Mouse (Mus musculus) intestine, embryonic 15.5 days (tissue): ENCODE data around the gene Pdzk1ip1. TPM values are rescaled to one million over a fixed set of nuclear protein-coding genes. Genes with fewer than 3 reads are reported as not detected.

Experiments used
- ATAC-seq: fragments of 200-750 bp; cut with Nextera tagmentation; 2 replicates; pipeline ENCODE4 v1.8.0; 2017; ENCODE audit warnings: moderate TSS enrichment, moderate library complexity
- H3K27ac ChIP-seq: fragments of 300-500 bp; sonication (generic); 2 replicates; pipeline ENCODE4 v1.5.1; 2015; ENCODE audit warnings: mild to moderate bottlenecking, inconsistent platforms
- H3K27me3 ChIP-seq: fragments of 300-500 bp; sonication (generic); replicated peaks from 2 replicates; pipeline ENCODE4 v1.6.1; 2015; ENCODE audit warnings: inconsistent platforms
- H3K36me3 ChIP-seq: fragments of 300-500 bp; sonication (generic); 2 replicates; pipeline ENCODE4 v1.6.1; 2015; ENCODE audit warnings: inconsistent platforms
- H3K4me1 ChIP-seq: fragments of 300-500 bp; sonication (generic); replicated peaks from 2 replicates; pipeline ENCODE4 v1.6.1; 2015; ENCODE audit warnings: inconsistent platforms
- H3K4me2 ChIP-seq: fragments of 300-500 bp; sonication (generic); replicated peaks from 2 replicates; pipeline ENCODE4 v1.6.1; 2015; ENCODE audit warnings: mild to moderate bottlenecking, inconsistent platforms
- H3K4me3 ChIP-seq: fragments of 300-500 bp; sonication (generic); replicated peaks from 2 replicates; pipeline ENCODE4 v1.5.1; 2015; ENCODE audit warnings: inconsistent platforms
- H3K9ac ChIP-seq: fragments of 300-500 bp; sonication (generic); 2 replicates; pipeline ENCODE4 v1.6.1; 2015; ENCODE audit warnings: inconsistent platforms
- H3K9me3 ChIP-seq: fragments of 300-500 bp; sonication (generic); 2 replicates; pipeline ENCODE4 v1.6.1; 2016; ENCODE audit warnings: inconsistent platforms
- WGBS: fragments of 180-500 bp; shearing (Covaris S2); methylation state at CpG from one replicate; pipeline ENCODE4 v1.1.7; 2015; 5-methylcytosine and 5-hydroxymethylcytosine counted together
- polyA plus RNA-seq: library from polyadenylated mRNA; unstranded; fragments of >200 nt; fragmentation: Nextera tagmentation; extraction: Ambion mirVana; gene quantifications from 2 replicates; pipeline ENCODE4 v1.2.1, GENCODE M21; 2015

Gene Pdzk1ip1
- polyA plus RNA-seq, 1 experiment from 2014 or later = 133 TPM

DNA sequence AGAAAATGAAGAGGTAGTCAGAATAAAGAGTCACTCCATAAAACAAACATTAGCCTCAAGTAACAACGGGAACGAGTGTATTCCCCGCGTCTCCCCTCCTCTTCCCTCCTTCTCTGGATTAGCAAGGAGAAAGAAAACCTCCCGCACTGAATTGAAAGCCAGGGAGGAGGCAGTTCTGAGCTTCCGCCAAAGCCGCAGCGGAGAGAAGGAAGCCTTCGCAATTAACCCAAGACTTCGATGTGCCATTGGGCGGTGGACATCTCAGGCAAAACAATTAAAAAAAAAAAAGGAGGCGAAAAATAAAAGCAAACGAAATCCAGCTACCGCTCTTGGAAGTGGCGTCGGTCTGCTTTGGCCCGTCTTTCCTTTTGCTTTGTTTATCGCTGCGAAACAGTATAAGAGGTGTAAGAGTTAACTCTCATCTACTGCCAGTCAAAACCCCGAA is 30.2 kb upstream of the Pdzk1ip1 start:
- WGBS = 1% methylated on average over 20 of the region's 20 CpGs
- Histone ChIP-seq H3K27ac (no peak overlapping the region), H3K4me2 (peak overlapping the region; percentile 70; the same call in 1 of the 2 replicates), H3K9me3 (no peaks in the 10 kb centered on the region), H3K4me3 (peak overlapping the region; percentile 38), H3K9ac (no peak overlapping the region), H3K36me3 (no peaks in the 10 kb centered on the region), H3K4me1 (peaks cover 21% of the 10 kb centered on the region), H3K27me3 (peaks cover 88% of the 10 kb centered on the region)
- no peak for ATAC-seq

DNA sequence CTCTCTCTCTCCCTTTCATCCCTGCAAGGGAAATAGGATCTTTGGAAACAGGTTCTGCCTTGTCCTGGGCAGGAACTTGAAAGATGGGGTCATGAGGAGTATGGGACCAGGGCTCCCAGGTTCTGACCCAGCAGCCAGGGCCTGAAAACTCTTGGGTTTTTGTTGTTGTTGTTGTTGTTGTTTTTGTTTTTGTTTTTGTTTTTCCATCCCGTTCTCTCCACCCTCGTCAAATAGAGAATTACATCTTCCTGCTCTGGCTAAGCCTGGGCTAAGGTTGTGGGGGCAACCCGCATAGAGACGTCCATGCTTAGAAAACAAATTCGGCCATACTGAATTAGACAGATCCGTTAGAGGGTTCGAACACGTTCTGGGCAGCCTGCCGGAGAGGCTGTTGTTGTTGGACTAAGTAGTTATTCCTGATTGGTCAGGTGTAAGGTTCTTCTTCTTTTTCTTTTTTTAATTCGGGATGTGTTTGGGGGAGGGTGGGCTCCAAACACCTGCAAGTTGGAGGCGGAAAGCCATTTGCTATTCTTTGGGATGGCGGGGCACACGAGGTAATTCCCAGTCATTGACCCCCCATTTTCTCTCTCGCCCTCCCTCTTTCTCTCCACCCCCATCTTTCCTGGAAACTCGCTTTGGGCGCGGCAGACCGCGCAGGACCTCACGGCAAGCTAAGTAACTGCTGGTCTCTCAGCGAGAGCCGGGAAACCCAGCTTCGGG is 29.5 kb upstream of the Pdzk1ip1 start:
- H3K4me2 ChIP-seq = no peak overlapping the region; the same call in 1 of the 2 replicates
- H3K27ac ChIP-seq = no peak overlapping the region

DNA sequence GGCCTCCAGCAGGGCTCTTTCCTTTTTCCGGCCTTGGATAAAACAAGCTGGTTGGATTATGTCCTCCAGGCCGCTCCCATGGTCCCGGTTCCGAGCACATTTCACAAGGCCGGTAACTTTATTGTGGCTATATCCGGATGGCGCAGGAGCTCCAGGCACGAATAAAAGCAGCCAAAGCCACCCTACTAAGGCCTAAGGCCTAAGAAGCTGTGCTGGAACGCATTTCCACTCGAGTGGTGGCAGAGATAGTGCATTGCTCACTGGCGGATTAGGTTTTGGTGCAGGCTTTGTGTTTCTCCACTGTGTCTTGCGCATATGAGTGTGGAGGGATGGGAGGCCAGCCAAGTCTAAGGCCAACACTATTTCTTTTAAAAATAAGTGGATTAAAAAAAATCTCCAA is 28.6 kb upstream of the Pdzk1ip1 start:
- Histone ChIP-seq H3K9ac (no peak overlapping the region), H3K4me1 (peaks cover 22% of the 10 kb centered on the region), H3K4me3 (0 out of 2 replicates have a peak overlapping the region, but pooled peaks have one; percentile 2), H3K4me2 (0 out of 2 replicates have a peak overlapping the region, but pooled peaks have one; percentile 9), H3K36me3 (no peaks in the 10 kb centered on the region), H3K27ac (no peak overlapping the region), H3K9me3 (no peaks in the 10 kb centered on the region), H3K27me3 (peaks cover 91% of the 10 kb centered on the region)
- 24% methylated on average over 12 of the region's 12 CpGs for WGBS
- ATAC-seq = no peak

More for the DNA sequence above, 29.5 kb upstream of the Pdzk1ip1 start:
- no peak for ATAC-seq
- Histone ChIP-seq H3K36me3 (no peaks in the 10 kb centered on the region), H3K9ac (no peak overlapping the region), H3K4me1 (peaks cover 22% of the 10 kb centered on the region), H3K27me3 (peaks cover 93% of the 10 kb centered on the region), H3K9me3 (no peaks in the 10 kb centered on the region), H3K4me3 (peak overlapping the region; percentile 38)
- WGBS = 4% methylated on average over 23 of the region's 23 CpGs

DNA sequence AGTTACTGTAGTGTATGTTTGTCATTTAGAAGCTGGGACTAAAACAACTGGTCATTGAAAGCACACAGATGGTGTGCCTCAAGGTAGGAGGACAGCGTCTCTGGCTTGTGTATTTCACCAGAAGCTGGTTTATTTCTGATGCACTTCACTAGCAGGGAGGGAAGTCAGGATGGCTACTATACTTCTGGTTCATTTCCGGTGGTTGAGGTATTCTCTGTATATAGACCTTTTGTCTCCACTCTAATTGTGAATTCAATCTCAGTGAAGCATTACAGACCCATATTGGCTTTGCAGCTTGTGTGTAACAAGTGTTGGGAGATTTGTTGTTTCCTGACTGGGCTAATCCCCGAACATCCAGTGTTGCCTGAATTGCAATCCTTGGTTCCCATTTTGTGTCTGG is 27.8 kb upstream of the Pdzk1ip1 start:
- Histone ChIP-seq H3K27ac (no peak overlapping the region), H3K4me1 (peaks cover 22% of the 10 kb centered on the region), H3K36me3 (no peaks in the 10 kb centered on the region), H3K9ac (no peak overlapping the region), H3K4me3 (no peak overlapping the region), H3K9me3 (no peaks in the 10 kb centered on the region), H3K4me2 (no peak overlapping the region), H3K27me3 (peaks cover 89% of the 10 kb centered on the region)
- ATAC-seq = no peak
- WGBS = 17% methylated on average over 3 of the region's 3 CpGs

DNA sequence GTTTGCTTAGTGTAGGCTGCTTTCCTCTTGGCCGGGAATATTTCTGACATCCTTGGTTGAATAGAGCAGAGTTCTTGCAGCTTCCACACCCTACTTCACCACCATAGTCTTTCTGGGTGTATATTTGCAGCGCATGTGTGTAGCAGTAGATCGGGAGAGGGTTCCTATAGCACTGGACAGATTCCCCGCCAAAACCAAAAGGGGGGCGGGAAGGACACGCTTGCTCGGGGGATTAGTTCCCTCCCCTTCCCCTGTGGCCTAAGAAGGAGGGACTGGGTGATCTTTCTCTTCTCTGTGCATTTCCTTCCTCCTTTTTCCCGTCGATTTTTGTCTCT is 26.0 kb upstream of the Pdzk1ip1 start:
- Histone ChIP-seq H3K36me3 (no peaks in the 10 kb centered on the region), H3K4me2 (peak overlapping the region; percentile 99), H3K27me3 (peaks cover 87% of the 10 kb centered on the region), H3K4me1 (peaks cover 11% of the 10 kb centered on the region), H3K9me3 (no peaks in the 10 kb centered on the region), H3K4me3 (peak overlapping the region; percentile 55), H3K27ac (no peak overlapping the region), H3K9ac (peak overlapping the region; percentile 50; the same call in 1 of the 2 replicates)
- WGBS = 4% methylated on average over 9 of the region's 9 CpGs
- ATAC-seq = peak; percentile 13; the same call in 1 of the 2 replicates

DNA sequence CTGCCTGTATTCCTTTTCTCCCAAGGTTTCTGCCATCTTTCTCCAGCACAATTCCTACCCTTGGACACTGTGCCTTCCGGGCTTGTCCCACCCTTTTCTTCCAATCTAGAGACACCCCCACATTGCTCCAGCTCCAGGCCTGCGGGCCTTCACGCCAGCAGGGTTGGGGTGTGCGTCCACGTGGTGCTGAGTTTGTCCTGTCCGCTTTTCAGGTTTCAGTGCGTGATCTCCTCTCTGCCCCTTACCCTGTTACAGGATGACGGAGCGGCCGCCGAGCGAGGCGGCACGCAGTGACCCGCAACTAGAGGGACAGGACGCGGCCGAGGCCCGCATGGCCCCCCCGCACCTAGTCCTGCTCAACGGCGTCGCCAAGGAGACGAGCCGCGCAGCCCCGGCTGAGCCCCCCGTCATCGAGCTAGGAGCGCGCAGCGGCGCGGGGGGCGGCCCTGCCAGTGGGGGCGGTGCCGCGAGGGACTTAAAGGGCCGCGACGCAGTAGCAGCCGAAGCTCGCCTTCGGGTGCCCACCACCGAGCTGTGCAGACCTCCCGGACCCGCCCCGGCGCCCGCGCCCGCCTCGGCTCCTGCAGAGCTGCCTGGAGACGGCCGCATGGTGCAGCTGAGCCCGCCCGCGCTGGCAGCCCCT is 25.5 kb upstream of the Pdzk1ip1 start:
- Histone ChIP-seq H3K27ac (no peak overlapping the region), H3K4me2 (peak overlapping the region; percentile 99), H3K36me3 (no peaks in the 10 kb centered on the region), H3K4me1 (peaks cover 10% of the 10 kb centered on the region), H3K9me3 (no peaks in the 10 kb centered on the region), H3K9ac (peak overlapping the region; percentile 50), H3K4me3 (peak overlapping the region; percentile 55), H3K27me3 (peaks cover 82% of the 10 kb centered on the region)
- peak; percentile 85 for ATAC-seq
- WGBS = under 1% methylated on average over 57 of the region's 58 CpGs

DNA sequence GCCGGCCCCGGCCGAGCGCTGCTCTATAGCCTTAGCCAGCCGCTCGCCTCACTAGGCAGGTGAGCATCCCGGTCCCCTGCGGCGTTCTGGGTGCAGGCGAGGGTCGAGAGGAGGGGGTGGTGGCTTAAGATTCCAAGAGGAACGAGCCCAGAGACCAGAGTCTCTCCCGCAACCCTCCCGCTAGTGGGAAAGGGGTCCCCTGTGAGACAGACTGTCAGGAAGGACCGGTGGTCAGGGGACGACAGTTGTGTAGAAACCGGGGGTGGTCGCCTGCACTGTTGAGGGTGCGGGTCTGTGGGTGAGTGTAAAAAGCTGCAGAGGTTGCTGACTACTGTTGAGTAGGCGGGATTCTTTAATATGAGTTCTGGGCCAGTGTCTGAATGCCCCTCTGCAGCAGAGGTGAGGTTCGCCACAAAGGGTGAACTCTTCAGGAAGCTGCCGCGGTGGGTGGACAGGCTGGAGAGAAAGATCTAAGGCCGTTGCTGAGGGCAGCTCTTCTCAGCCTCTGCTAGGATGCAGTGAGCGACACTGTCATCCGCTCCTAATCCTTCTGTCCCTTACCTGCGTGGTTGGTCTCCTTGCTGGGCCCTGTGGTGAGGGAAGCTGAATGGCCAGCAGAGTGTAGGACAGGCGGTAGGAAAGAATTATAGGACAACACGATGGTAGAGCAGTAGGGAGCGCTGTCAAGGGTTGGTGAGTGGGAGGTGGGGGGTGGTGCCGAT is 24.8 kb upstream of the Pdzk1ip1 start:
- peak overlapping the region; percentile 55 for H3K4me3 ChIP-seq
- 3% methylated on average over 31 of the region's 31 CpGs for WGBS
- H3K4me1 ChIP-seq = peaks cover 10% of the 10 kb centered on the region
- no peak for ATAC-seq
- H3K4me2 ChIP-seq = peak overlapping the region; percentile 99
- peaks cover 76% of the 10 kb centered on the region for H3K27me3 ChIP-seq
- no peaks in the 10 kb centered on the region for H3K36me3 ChIP-seq
- H3K27ac ChIP-seq = no peak overlapping the region
- no peaks in the 10 kb centered on the region for H3K9me3 ChIP-seq
- peak overlapping the region; percentile 50 for H3K9ac ChIP-seq

DNA sequence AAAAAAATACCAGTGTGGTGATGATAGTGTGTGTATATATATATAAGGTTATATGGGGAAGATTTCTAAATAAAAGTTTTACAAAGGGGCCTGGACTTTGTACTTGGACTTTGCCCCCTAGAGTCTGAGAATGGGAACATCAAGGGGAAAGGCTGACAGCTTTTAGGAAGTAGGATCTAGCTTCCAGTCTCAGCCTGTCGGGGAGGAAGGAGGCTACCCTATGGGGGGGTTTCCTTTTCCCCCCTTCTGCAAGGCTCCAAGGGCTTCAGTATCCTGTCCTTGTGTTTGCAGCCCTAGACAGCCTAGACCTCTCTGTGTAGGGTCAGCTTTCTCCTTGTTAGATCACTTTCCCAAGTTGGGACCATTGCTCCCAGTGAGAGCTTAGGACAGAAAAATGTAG is 16.8 kb upstream of the Pdzk1ip1 start:
- 38% methylated on average over 1 of the region's 1 CpGs for WGBS
- H3K4me1 ChIP-seq = no peaks in the 10 kb centered on the region
- H3K4me3 ChIP-seq = no peak overlapping the region
- H3K27me3 ChIP-seq = peaks cover 3% of the 10 kb centered on the region
- H3K9me3 ChIP-seq = no peaks in the 10 kb centered on the region
- no peak overlapping the region for H3K9ac ChIP-seq
- no peak overlapping the region for H3K4me2 ChIP-seq
- H3K36me3 ChIP-seq = no peaks in the 10 kb centered on the region
- no peak overlapping the region for H3K27ac ChIP-seq
- ATAC-seq = no peak; the same call in 1 of the 2 replicates

DNA sequence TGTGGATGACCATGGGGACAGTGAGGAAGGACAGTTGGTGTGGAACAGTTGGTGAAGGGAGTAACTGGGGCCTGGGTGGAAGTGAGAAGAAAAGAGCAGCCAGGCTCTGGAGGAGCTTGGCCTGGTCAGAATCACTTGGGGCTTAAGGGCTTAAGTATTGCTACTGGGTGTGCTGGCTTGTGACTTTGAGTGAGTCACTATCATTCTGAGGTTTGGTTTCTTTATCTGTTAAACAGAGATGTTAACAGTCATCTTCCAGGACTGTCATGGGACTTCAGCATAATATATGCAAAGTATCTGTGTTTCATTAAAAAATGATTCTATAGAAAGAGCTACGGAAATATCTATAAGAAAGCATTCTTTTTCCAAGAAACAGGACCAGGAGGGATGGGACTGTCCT is 13.7 kb upstream of the Pdzk1ip1 start:
- 84% methylated on average over 1 of the region's 1 CpGs for whole genome bisulfite sequencing
- no peaks in the 10 kb centered on the region for H3K36me3 ChIP-seq
- no peaks in the 10 kb centered on the region for H3K27me3 ChIP-seq
- no peaks in the 10 kb centered on the region for H3K9me3 ChIP-seq
- H3K4me3 ChIP-seq = no peak overlapping the region
- H3K27ac ChIP-seq = no peak overlapping the region
- H3K4me1 ChIP-seq = peaks cover 10% of the 10 kb centered on the region; the same call in 1 of the 2 replicates
- H3K4me2 ChIP-seq = no peak overlapping the region
- no peak for ATAC-seq
- no peak overlapping the region for H3K9ac ChIP-seq

DNA sequence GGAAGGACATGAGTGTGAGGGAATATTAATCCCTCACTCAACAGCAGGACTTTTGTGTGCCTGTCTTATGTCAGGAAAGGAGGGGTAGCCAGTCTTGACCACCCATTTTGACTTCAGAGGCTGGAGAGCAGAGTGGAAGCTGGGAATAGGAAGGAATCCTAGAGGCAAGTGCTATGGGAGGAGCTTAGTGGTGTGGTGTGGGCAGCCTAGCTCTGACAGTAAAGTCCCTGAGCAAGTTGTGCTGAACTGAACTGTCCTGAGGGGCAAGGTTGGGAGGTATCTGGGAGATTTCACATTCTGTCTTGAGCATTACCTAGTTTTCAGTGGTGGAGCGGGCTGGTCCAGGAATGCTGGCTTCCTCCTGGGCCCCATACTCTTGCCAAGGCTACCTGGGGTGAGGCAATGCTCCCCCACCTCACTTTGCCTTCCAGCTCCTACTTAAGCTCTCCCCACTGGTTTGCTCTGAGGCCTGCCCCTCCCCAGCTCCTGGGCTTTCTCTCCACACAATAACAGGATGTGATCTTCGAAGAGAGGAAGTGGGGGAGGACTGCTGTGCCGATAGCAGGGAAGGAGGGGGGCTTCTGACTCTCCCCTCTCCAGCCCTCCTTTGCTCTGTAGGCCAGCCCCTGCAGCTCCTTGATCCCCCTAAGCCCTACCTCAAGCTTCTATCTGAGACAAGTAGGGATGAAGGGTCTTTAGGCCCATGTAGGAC is 13.1 kb upstream of the Pdzk1ip1 start:
- Histone ChIP-seq H3K4me2 (no peak overlapping the region), H3K4me1 (peaks cover 10% of the 10 kb centered on the region; the same call in 1 of the 2 replicates), H3K4me3 (no peak overlapping the region), H3K9me3 (no peaks in the 10 kb centered on the region), H3K9ac (no peak overlapping the region), H3K36me3 (no peaks in the 10 kb centered on the region), H3K27me3 (no peaks in the 10 kb centered on the region), H3K27ac (no peak overlapping the region)
- 40% methylated on average over 3 of the region's 3 CpGs for WGBS
- 0 out of 2 replicates have a peak, but pooled peaks have one; percentile 19 for ATAC-seq

DNA sequence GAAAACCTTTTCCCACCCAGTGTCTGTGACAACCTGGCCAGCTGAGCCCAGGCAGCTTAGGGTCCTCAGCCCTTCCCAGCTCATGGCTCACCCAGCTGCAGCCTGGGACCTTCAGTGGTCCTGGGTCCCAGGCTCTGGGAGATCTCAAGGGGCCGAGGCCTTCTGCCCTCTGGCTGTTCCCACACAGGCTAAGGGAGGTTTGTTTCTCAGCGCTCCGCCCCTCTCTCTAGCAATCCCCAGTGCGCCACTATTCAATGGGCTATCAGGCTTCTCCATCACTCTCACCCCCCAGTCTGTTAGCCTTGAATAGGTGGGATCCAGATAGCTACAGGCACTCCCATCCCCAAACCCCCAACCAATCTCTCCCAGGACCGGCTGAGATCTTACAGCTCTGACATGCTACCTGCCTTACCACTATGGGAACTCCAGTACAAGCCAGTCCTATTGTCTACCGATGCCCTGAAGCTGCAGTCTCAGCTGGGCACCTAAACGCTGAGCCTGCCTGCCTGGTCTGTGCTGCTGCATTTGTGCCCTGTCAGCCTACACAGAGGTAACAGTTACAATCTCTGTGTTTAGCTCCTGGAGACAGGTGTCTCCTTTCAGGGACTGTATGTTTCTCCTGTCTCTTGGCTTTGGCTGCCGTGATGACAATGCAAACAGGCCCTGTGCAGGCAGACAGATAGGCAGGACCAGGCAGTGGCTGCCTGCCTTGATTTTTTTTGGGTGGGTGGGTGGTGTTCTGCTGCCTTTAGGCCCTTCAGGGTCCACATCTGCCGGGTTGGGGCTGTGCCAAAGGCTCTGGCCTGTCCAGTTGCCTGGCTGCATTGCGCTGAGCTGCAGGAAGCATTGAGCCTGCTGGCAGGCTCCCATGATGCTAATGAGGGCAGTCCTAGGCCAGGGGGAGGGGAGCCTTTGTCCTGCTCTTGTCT is 9.4 kb upstream of the Pdzk1ip1 start:
- H3K36me3 ChIP-seq = no peaks in the 10 kb centered on the region
- peak; percentile 68 for ATAC-seq
- H3K9me3 ChIP-seq = no peaks in the 10 kb centered on the region
- H3K27ac ChIP-seq = no peak overlapping the region
- H3K4me1 ChIP-seq = peaks cover 10% of the 10 kb centered on the region; the same call in 1 of the 2 replicates
- no peak overlapping the region for H3K4me3 ChIP-seq
- WGBS = 38% methylated on average over 10 of the region's 10 CpGs
- no peak overlapping the region for H3K4me2 ChIP-seq
- H3K9ac ChIP-seq = no peak overlapping the region
- H3K27me3 ChIP-seq = no peaks in the 10 kb centered on the region
